Comparison of ENCODE assay signal across 10 mouse cellular contexts in the genomic region with DNA sequence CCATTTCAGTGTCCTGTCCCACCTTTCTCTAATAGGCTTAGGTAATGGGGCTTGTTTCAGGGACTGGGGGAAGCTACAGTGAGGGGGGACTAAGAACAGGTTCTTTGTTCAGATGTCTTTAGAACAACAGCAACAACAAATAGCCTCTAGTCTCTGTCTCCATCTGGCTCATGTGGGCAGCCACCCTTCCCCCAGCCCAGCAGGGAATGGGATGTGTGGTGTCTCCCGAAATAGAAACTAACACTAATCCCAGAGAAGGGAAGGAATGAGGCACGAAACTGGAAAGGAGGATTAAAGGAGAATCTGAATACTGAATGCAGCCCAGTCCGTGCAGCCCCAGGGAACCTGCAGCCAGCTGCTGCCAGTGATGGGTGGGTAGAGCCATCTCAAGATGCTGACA. TPM values are rescaled to one million over a fixed set of nuclear protein-coding genes. Genes with fewer than 3 reads are reported as not detected.
A peak's percentile ranks its signal among the peaks of the same experiment; 100 is the strongest.
DNase-seq lines count a peak whose midpoint lies in the region.
"Had no signal": no experiment of that assay in that cellular context is flagged by ENCODE, and none has a peak within 500 bp of the region (broad histone marks: within the 10 kb centered on the region; RNA-seq: fewer than 3 reads in every experiment).

No protein-coding gene starts in this region.

- peak; percentile 37 to 45 for DNase-seq in heart, adult 18-20 months
- no peak for DNase-seq in heart, adult 9 months (ENCODE audit: low spot score in 2 of 2)
- DNase-seq in ES-CJ7 (ENCODE audit: low read depth, low spot score) = peak; percentile 18
- DNase-seq in cerebellum, postnatal 14 days = peak; percentile 57 to 60
- DNase-seq in mesoderm, embryonic 11.5 days (ENCODE audit: low read depth, low spot score) = peak; percentile 8
- DNase-seq in spleen, postnatal 36 days (ENCODE audit: low spot score in 2 of 2) = no peak
- DNase-seq in liver = no peak
- no peak for DNase-seq in adrenal gland, postnatal 25 days
- DNase-seq: adrenal gland, postnatal 36 days had no signal

RNA-seq across cellular contexts. Expression of a gene that starts 22.4 kb away (rescaled TPM):
- 10 to 100 TPM; 34.3 to 36.6 TPM for total RNA-seq in heart, adult 18-20 months (2021)
- total RNA-seq in adrenal gland, postnatal 25 days (2021) = 26.7 and 32.6 TPM in 2 replicates

RNA-seq across cellular contexts. Expression of a gene that starts 48.0 kb away (rescaled TPM):
- total RNA-seq in heart, adult 18-20 months (2021) = 100 to 1,000 TPM; 109 to 122 TPM
- 38.3 and 45.7 TPM in 2 replicates for total RNA-seq in adrenal gland, postnatal 25 days (2021)
- total RNA-seq: megakaryocyte-erythroid progenitor cell, adult 5-6 weeks had no signal

Comparison
In these comparisons a context has a peak if more than half of its experiments do, and no peak if none do; other contexts are left out.
1. DNase-seq: peak in heart, adult 18-20 months (2 of 2), ES-CJ7 (single experiment), cerebellum, postnatal 14 days (2 of 2) and mesoderm, embryonic 11.5 days (single experiment); none in heart, adult 9 months (0 of 2), spleen, postnatal 36 days (0 of 2), liver (single experiment) and adrenal gland, postnatal 25 days (single experiment).